Mouse (Mus musculus) hindbrain, embryonic 13.5 days (tissue): ENCODE measurements around the gene Aass. TPM values are rescaled to one million over a fixed set of nuclear protein-coding genes. Genes with fewer than 3 reads are reported as not detected.

Source experiments
- polyA plus RNA-seq: library from polyadenylated mRNA; unstranded; fragments of >200 nt; fragmentation: Nextera tagmentation; extraction: Ambion mirVana; gene quantifications from 2 replicates; pipeline ENCODE4 v1.2.1, GENCODE M21; 2015

Aass gene
- polyA plus RNA-seq, 1 experiment from 2014 or later = 0.77 TPM

Other genes with a start within 250 kb of the Aass start
- gene Fezf1, start 115.4 kb upstream of the Aass start, polyA plus RNA-seq = 0.17 TPM in 1 of 2 replicates, not detected in the other